Mouse (Mus musculus): ENCODE results near the gene Ankrd55.

DNA sequence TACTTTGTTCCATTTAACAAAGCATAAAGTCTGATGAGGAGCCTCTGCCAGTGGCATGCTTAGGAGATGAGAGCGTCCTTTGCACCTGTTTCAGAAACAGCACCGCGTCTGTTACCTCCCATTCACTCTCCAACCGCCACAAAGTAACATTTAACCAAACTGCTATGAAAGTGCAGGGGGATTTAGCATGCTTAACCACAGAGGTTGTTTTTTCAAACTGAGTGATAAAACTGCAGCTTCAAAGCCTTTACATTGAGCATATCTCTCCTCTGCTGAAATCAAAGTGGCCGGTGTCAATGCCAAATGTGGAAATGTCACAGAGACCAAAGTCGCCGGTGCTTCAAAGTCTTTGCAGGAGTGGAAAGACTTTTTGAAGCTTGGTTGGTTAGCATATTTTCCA is 136.4 kb downstream of the Ankrd55 start:
- TF ChIP-seq CTCF (IDR thresholded peaks at IDR 0.05) (no peak), POLR2A (IDR thresholded peaks at IDR 0.05; ENCODE audit: insufficient read depth, low read depth, low read length) (no peak), EP300 (IDR thresholded peaks at IDR 0.05; ENCODE audit: insufficient read depth, low read depth, low read length) (no peak)
